Mouse (Mus musculus): ENCODE results near the gene 4921509C19Rik. TPM values are rescaled to one million over a fixed set of nuclear protein-coding genes. Genes with fewer than 3 reads are reported as not detected.
A peak's percentile ranks its signal among the peaks of the same experiment; 100 is the strongest.
"Not testable (repeated sequence)": the region's sequence is repeated elsewhere in the genome, so short reads cannot be mapped to it uniquely, and the experiment has no call there.

4921509C19Rik gene
- polyA plus RNA-seq, 1 experiment from 2014 or later = not detected

DNA sequence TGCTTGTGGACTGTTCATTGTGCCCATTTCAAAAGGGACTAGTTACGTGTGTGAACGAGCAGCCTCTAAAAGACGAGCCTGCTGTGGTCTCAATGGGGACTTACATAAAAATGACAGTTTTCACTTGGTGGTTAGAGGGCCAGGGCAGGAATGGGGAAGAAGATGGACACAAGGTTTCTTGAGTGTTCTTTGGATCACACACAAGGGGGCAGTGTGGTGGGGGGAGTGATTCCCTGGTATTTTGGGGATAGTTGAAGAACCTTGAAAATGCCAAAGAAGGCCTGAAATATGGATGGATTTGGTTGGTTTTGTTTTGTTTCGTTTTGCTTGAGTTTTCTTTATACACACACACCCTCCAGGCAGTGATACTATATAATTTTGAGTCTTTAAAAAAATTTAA, 28.3 kb upstream of the 4921509C19Rik start:
- Histone ChIP-seq H3K27ac (replicated peaks) (no peak overlapping the region), H3K4me3 (ENCODE audit: low read depth, low read length) (no peak overlapping the region), H3K36me3 (ENCODE audit: control insufficient read depth, insufficient read depth, low read length) (peaks cover 35% of the 10 kb centered on the region), H3K4me2 (replicated peaks; ENCODE audit: low read depth) (no peak overlapping the region), H3K4me1 (replicated peaks; ENCODE audit: control insufficient read depth, insufficient read depth) (no peaks in the 10 kb centered on the region), H3K27me3 (ENCODE audit: control insufficient read depth, insufficient read depth, low read length) (no peaks in the 10 kb centered on the region), H3K9ac (ENCODE audit: low read length) (no peak overlapping the region), H3K9me3 (ENCODE audit: control insufficient read depth, low read length) (no peaks in the 10 kb centered on the region)
- WGBS = 87% methylated on average over 4 of the region's 4 CpGs
- TF ChIP-seq CTCF (IDR thresholded peaks at IDR 0.05; ENCODE audit: low read depth) (peak; percentile 51), EP300 (optimal IDR thresholded peaks at IDR 0.05) (no peak)
- no peak for ATAC-seq (ENCODE audit: low FRiP score, low TSS enrichment)
- no peak for DNase-seq (ENCODE audit: low spot score)

- H3K4me3 ChIP-seq (ENCODE audit: low read depth, low read length) = no peak overlapping the region
- WGBS = 87% methylated on average over 6 of the region's 6 CpGs
- H3K9me3 ChIP-seq (ENCODE audit: control insufficient read depth, low read length) = no peaks in the 10 kb centered on the region
- no peak overlapping the region for H3K9ac ChIP-seq (ENCODE audit: low read length)
- no peak for TF ChIP-seq EP300 (optimal IDR thresholded peaks at IDR 0.05)
- no peak for TF ChIP-seq CTCF (IDR thresholded peaks at IDR 0.05; ENCODE audit: low read depth)
- DNase-seq (ENCODE audit: low spot score) (no peak), ATAC-seq (ENCODE audit: low FRiP score, low TSS enrichment) (no peak)
- no peak overlapping the region for H3K4me2 ChIP-seq (replicated peaks; ENCODE audit: low read depth)
- H3K36me3 ChIP-seq (ENCODE audit: control insufficient read depth, insufficient read depth, low read length) = peaks cover 14% of the 10 kb centered on the region; the same call in 1 of the 2 replicates
- H3K4me1 ChIP-seq (replicated peaks; ENCODE audit: control insufficient read depth, insufficient read depth) = no peaks in the 10 kb centered on the region
- no peak overlapping the region for H3K27ac ChIP-seq (replicated peaks)
- no peaks in the 10 kb centered on the region for H3K27me3 ChIP-seq (ENCODE audit: control insufficient read depth, insufficient read depth, low read length)
Measured at GRCm38 (mm10) chr2:151500442-151501007, 24.6 kb upstream of the 4921509C19Rik start.

DNA sequence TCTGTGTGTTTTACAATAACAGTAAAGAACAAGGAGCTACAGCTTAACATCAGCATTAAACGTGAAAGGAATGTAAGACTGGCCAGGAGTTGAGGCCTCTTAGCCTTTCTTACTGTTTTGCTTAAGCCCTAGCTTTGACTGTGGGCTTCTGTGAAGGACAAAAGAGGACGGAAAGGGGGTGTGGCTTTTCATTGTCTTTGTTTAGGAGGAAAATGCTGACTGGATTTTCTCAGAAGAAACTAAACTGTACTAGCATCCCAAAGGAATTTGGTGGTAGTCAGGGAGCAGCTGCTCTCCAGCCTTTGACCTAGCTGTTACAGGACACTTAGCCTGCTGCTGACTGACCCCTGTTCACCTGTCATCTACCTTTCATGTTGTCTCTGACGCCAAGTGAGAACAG, 22.4 kb upstream of the 4921509C19Rik start:
- Histone ChIP-seq H3K9me3 (ENCODE audit: control insufficient read depth, low read length) (no peaks in the 10 kb centered on the region), H3K9ac (ENCODE audit: low read length) (no peak overlapping the region), H3K27me3 (ENCODE audit: control insufficient read depth, insufficient read depth, low read length) (no peaks in the 10 kb centered on the region), H3K4me2 (replicated peaks; ENCODE audit: low read depth) (no peak overlapping the region), H3K4me3 (ENCODE audit: low read depth, low read length) (no peak overlapping the region), H3K4me1 (replicated peaks; ENCODE audit: control insufficient read depth, insufficient read depth) (no peaks in the 10 kb centered on the region), H3K27ac (replicated peaks) (no peak overlapping the region), H3K36me3 (ENCODE audit: control insufficient read depth, insufficient read depth, low read length) (0 out of 2 replicates have a peak, but pooled peaks cover 6% of the 10 kb centered on the region)
- 60% methylated on average over 3 of the region's 3 CpGs for WGBS
- ATAC-seq (ENCODE audit: low FRiP score, low TSS enrichment) (no peak), DNase-seq (ENCODE audit: low spot score) (no peak)
- TF ChIP-seq CTCF (IDR thresholded peaks at IDR 0.05; ENCODE audit: low read depth) = no peak
- no peak for TF ChIP-seq EP300 (optimal IDR thresholded peaks at IDR 0.05)

- under 1% methylated on average over 72 of the region's 73 CpGs for WGBS
- TF ChIP-seq CTCF (IDR thresholded peaks at IDR 0.05; ENCODE audit: low read depth) (peak; percentile 97), EP300 (optimal IDR thresholded peaks at IDR 0.05) (no peak)
Measured at GRCm38 (mm10) chr2:151494035-151494803, 18.3 kb upstream of the 4921509C19Rik start, which contains the start of gene Nsfl1c. Gene Nsfl1c (plus strand): TSS chr2:151494182.

DNA sequence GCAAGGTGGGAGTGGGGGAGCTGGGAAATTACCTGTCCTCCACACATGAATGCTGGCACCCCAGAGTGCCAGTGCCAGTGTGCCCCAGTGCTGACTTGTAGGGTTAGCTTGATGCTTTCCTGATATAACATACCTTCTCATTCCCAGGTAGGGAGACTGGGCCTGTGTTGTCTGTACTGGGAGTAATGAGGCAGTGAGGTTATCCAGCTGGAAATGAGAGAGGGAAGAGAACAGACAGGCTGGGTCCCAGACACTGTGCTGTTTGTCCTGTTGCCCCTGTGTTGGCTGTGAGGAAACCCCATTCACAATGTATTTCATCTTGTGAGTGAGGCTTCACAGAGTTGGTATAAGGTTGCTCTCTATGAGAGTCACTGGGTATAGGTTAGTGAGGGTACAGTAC, 10.5 kb upstream of the 4921509C19Rik start:
- Histone ChIP-seq H3K36me3 (ENCODE audit: control insufficient read depth, insufficient read depth, low read length) (no peaks in the 10 kb centered on the region), H3K4me3 (ENCODE audit: low read depth, low read length) (no peak overlapping the region), H3K9ac (ENCODE audit: low read length) (no peak overlapping the region), H3K27me3 (ENCODE audit: control insufficient read depth, insufficient read depth, low read length) (no peaks in the 10 kb centered on the region), H3K27ac (replicated peaks) (no peak overlapping the region), H3K4me1 (replicated peaks; ENCODE audit: control insufficient read depth, insufficient read depth) (no peaks in the 10 kb centered on the region), H3K9me3 (ENCODE audit: control insufficient read depth, low read length) (no peaks in the 10 kb centered on the region), H3K4me2 (replicated peaks; ENCODE audit: low read depth) (no peak overlapping the region)
- ATAC-seq (ENCODE audit: low FRiP score, low TSS enrichment) = no peak
- no peak for DNase-seq (ENCODE audit: low spot score)
- TF ChIP-seq CTCF (IDR thresholded peaks at IDR 0.05; ENCODE audit: low read depth) (no peak), EP300 (optimal IDR thresholded peaks at IDR 0.05) (no peak)

More at GRCm38 (mm10) chr2:151494035-151494803, 18.3 kb upstream of the 4921509C19Rik start, which contains the start of gene Nsfl1c:
- peak within 1 kb of the TSS; percentile 78 for H3K4me2 ChIP-seq (replicated peaks; ENCODE audit: low read depth)
- no peaks in the 10 kb centered on the region for H3K27me3 ChIP-seq (ENCODE audit: control insufficient read depth, insufficient read depth, low read length)
- H3K9me3 ChIP-seq (ENCODE audit: control insufficient read depth, low read length) = no peaks in the 10 kb centered on the region
- ATAC-seq (ENCODE audit: low FRiP score, low TSS enrichment) (peak; percentile 100), DNase-seq (ENCODE audit: low spot score) (peak; percentile 94)
- H3K27ac ChIP-seq (replicated peaks) = peak within 1 kb of the TSS; percentile 58; the same call in 1 of the 2 replicates
- H3K36me3 ChIP-seq (ENCODE audit: control insufficient read depth, insufficient read depth, low read length) = no peaks in the 10 kb centered on the region
- H3K4me3 ChIP-seq (ENCODE audit: low read depth, low read length) = peak within 1 kb of the TSS; percentile 89
- no peaks in the 10 kb centered on the region for H3K4me1 ChIP-seq (replicated peaks; ENCODE audit: control insufficient read depth, insufficient read depth)
- H3K9ac ChIP-seq (ENCODE audit: low read length) = peak within 1 kb of the TSS; percentile 93

- not testable (repeated sequence) for H3K4me1 ChIP-seq (replicated peaks; ENCODE audit: control insufficient read depth, insufficient read depth); DNase-seq (ENCODE audit: low spot score); H3K27me3 ChIP-seq (ENCODE audit: control insufficient read depth, insufficient read depth, low read length); ATAC-seq (ENCODE audit: low FRiP score, low TSS enrichment); H3K4me3 ChIP-seq (ENCODE audit: low read depth, low read length); H3K36me3 ChIP-seq (ENCODE audit: control insufficient read depth, insufficient read depth, low read length); H3K9me3 ChIP-seq (ENCODE audit: control insufficient read depth, low read length); H3K27ac ChIP-seq (replicated peaks); H3K4me2 ChIP-seq (replicated peaks; ENCODE audit: low read depth); H3K9ac ChIP-seq (ENCODE audit: low read length)
- 70% methylated on average over 4 of the region's 4 CpGs for WGBS
Measured at GRCm38 (mm10) chr2:151434971-151435370, 41.0 kb downstream of the 4921509C19Rik start.
